Mouse (Mus musculus) lung, postnatal 0 days (tissue): ENCODE measurements around the gene Iqsec1. TPM values are rescaled to one million over a fixed set of nuclear protein-coding genes. Genes with fewer than 3 reads are reported as not detected.

Experiments
- ATAC-seq: fragments of 200-750 bp; cut with Nextera tagmentation; 2 replicates; pipeline ENCODE4 v1.8.0; 2017; ENCODE audit warnings: moderate library complexity
- DNase-seq: peaks from one replicate; pipeline ENCODE4 v3.0.0-alpha.2; 2016; ENCODE audit warnings: low spot score
- H3K27ac ChIP-seq: fragments of 300-500 bp; sonication (generic); 2 replicates; pipeline ENCODE4 v1.5.1; 2014; ENCODE audit warnings: antibody characterized with exemption, mild to moderate bottlenecking, low read length, mixed read lengths
- H3K27me3 ChIP-seq: fragments of 300-500 bp; sonication (generic); replicated peaks from 2 replicates; pipeline ENCODE4 v1.6.1; 2014; ENCODE audit warnings: low read length, mixed read lengths; ENCODE audit not compliant: insufficient read depth
- H3K36me3 ChIP-seq: fragments of 300-500 bp; sonication (generic); 2 replicates; pipeline ENCODE4 v1.6.1; 2014; ENCODE audit warnings: low read length, mixed read lengths; ENCODE audit not compliant: insufficient read depth
- H3K4me1 ChIP-seq: fragments of 300-500 bp; sonication (generic); 2 replicates; pipeline ENCODE4 v1.6.1; 2014; ENCODE audit warnings: antibody characterized with exemption, low read depth, low read length, mixed read lengths; ENCODE audit not compliant: insufficient read depth
- H3K4me2 ChIP-seq: fragments of 300-500 bp; sonication (generic); replicated peaks from 2 replicates; pipeline ENCODE4 v1.6.1; 2014; ENCODE audit warnings: low read depth, mild to moderate bottlenecking, low read length, moderate library complexity, mixed read lengths
- H3K4me3 ChIP-seq: fragments of 300-500 bp; sonication (generic); 2 replicates; pipeline ENCODE4 v1.5.1; 2014; ENCODE audit warnings: low read depth, low read length
- H3K9ac ChIP-seq: fragments of 300-500 bp; sonication (generic); replicated peaks from 2 replicates; pipeline ENCODE4 v1.6.1; 2014; ENCODE audit warnings: low read depth, mild to moderate bottlenecking
- H3K9me3 ChIP-seq: fragments of 300-500 bp; sonication (generic); 2 replicates; pipeline ENCODE4 v1.6.1; 2016; ENCODE audit warnings: low read length, mixed read lengths
- CTCF ChIP-seq: IDR thresholded peaks from 2 replicates; pipeline ENCODE4 v1.5.1; 2016; ENCODE audit warnings: antibody characterized with exemption, mild to moderate bottlenecking
- EP300 ChIP-seq: IDR thresholded peaks from 2 replicates; pipeline ENCODE4 v1.6.1; 2016; ENCODE audit warnings: antibody characterized with exemption, mild to moderate bottlenecking, control low read depth
- WGBS: fragments of 180-500 bp; shearing (Covaris S2); extraction: QIAGEN DNeasy Blood & Tissue Kit; methylation state at CpG from one replicate; pipeline ENCODE4 v1.1.7; 2014; 5-methylcytosine and 5-hydroxymethylcytosine counted together
- polyA plus RNA-seq: library from polyadenylated mRNA; unstranded; fragments of >200 nt; fragmentation: Nextera tagmentation; extraction: Ambion mirVana; gene quantifications from 2 replicates; pipeline ENCODE4 v1.2.1, GENCODE M21; 2015

Gene Iqsec1
- polyA plus RNA-seq, 1 experiment from 2014 or later = 18.6 TPM

GRCm38 (mm10) chr6:90688003-90688402, 300.5 kb downstream of the Iqsec1 start:
- TF ChIP-seq EP300 (no peak), CTCF (no peak)
- no peak overlapping the region for H3K9ac ChIP-seq
- H3K36me3 ChIP-seq = peaks cover 30% of the 10 kb centered on the region; the same call in 1 of the 2 replicates
- DNase-seq = no peak
- no peaks in the 10 kb centered on the region for H3K27me3 ChIP-seq
- no peak overlapping the region for H3K27ac ChIP-seq
- no peak overlapping the region for H3K4me2 ChIP-seq
- peaks cover 7% of the 10 kb centered on the region; the same call in 1 of the 2 replicates for H3K4me1 ChIP-seq
- WGBS = 86% methylated on average over 6 of the region's 6 CpGs
- no peaks in the 10 kb centered on the region for H3K9me3 ChIP-seq
- H3K4me3 ChIP-seq = no peak overlapping the region
- ATAC-seq = no peak

GRCm38 (mm10) chr6:90686812-90687211, 301.7 kb downstream of the Iqsec1 start:
- peaks cover 23% of the 10 kb centered on the region; the same call in 1 of the 2 replicates for H3K36me3 ChIP-seq
- WGBS = 78% methylated on average over 1 of the region's 1 CpGs
- no peak overlapping the region for H3K4me2 ChIP-seq
- no peak overlapping the region for H3K9ac ChIP-seq
- H3K9me3 ChIP-seq = no peaks in the 10 kb centered on the region
- peaks cover 10% of the 10 kb centered on the region; the same call in 1 of the 2 replicates for H3K4me1 ChIP-seq
- H3K27me3 ChIP-seq = no peaks in the 10 kb centered on the region
- no peak for ATAC-seq
- no peak for DNase-seq
- TF ChIP-seq CTCF (no peak), EP300 (no peak)
- H3K27ac ChIP-seq = no peak overlapping the region
- H3K4me3 ChIP-seq = no peak overlapping the region

GRCm38 (mm10) chr6:90683831-90684532, 304.5 kb downstream of the Iqsec1 start:
- Histone ChIP-seq H3K27me3 (no peaks in the 10 kb centered on the region), H3K4me2 (no peak overlapping the region), H3K9ac (no peak overlapping the region), H3K9me3 (no peaks in the 10 kb centered on the region), H3K4me1 (peaks cover 4% of the 10 kb centered on the region; the same call in 1 of the 2 replicates), H3K27ac (no peak overlapping the region), H3K4me3 (no peak overlapping the region), H3K36me3 (peaks cover 12% of the 10 kb centered on the region; the same call in 1 of the 2 replicates)
- WGBS = 74% methylated on average over 3 of the region's 3 CpGs
- DNase-seq (no peak), ATAC-seq (peak; percentile 30)
- TF ChIP-seq EP300 (no peak), CTCF (no peak)

GRCm38 (mm10) chr6:90680401-90680800, 308.1 kb downstream of the Iqsec1 start:
- no peak for DNase-seq
- H3K27ac ChIP-seq = no peak overlapping the region
- no peak overlapping the region for H3K4me3 ChIP-seq
- no peaks in the 10 kb centered on the region for H3K27me3 ChIP-seq
- peaks cover 32% of the 10 kb centered on the region for H3K36me3 ChIP-seq
- TF ChIP-seq EP300 (no peak), CTCF (no peak)
- no peak for ATAC-seq
- H3K9me3 ChIP-seq = no peaks in the 10 kb centered on the region
- no peak overlapping the region for H3K9ac ChIP-seq
- H3K4me1 ChIP-seq = peaks cover 3% of the 10 kb centered on the region; the same call in 1 of the 2 replicates
- no peak overlapping the region for H3K4me2 ChIP-seq
- WGBS = 69% methylated on average over 12 of the region's 12 CpGs

- TF ChIP-seq EP300 (peak; percentile 51; the same call in 1 of the 2 replicates), CTCF (no peak)
- Histone ChIP-seq H3K27ac (peak overlapping the region; percentile 32), H3K4me2 (no peak overlapping the region), H3K36me3 (peaks cover 37% of the 10 kb centered on the region), H3K4me3 (no peak overlapping the region), H3K27me3 (no peaks in the 10 kb centered on the region), H3K4me1 (peaks cover 3% of the 10 kb centered on the region; the same call in 1 of the 2 replicates), H3K9me3 (no peaks in the 10 kb centered on the region), H3K9ac (no peak overlapping the region)
- ATAC-seq (peak; percentile 79), DNase-seq (peak; percentile 39)
- WGBS = 56% methylated on average over 4 of the region's 4 CpGs
These were observed 309.7 kb downstream of the Iqsec1 start for GRCm38 (mm10) chr6:90678759-90679158.

GRCm38 (mm10) chr6:90668693-90669092, 319.8 kb downstream of the Iqsec1 start:
- H3K27ac ChIP-seq = no peak overlapping the region
- no peaks in the 10 kb centered on the region for H3K27me3 ChIP-seq
- H3K9me3 ChIP-seq = no peaks in the 10 kb centered on the region
- H3K4me3 ChIP-seq = no peak overlapping the region
- no peak overlapping the region for H3K4me2 ChIP-seq
- DNase-seq (no peak), ATAC-seq (no peak)
- no peak overlapping the region for H3K9ac ChIP-seq
- H3K4me1 ChIP-seq = no peaks in the 10 kb centered on the region
- TF ChIP-seq EP300 = no peak
- TF ChIP-seq CTCF = no peak
- WGBS = 91% methylated on average over 9 of the region's 9 CpGs
- H3K36me3 ChIP-seq = peaks cover 79% of the 10 kb centered on the region
